Mouse (Mus musculus) liver, adult 2 months (tissue): ENCODE results near the gene Olfr814.
"Not testable (repeated sequence)": the region's sequence is repeated elsewhere in the genome, so short reads cannot be mapped to it uniquely, and the experiment has no call there.

ENCODE experiments used
- CTCF ChIP-seq: fragments of 200-500 bp; IDR thresholded peaks from 2 replicates; pipeline ENCODE4 v1.5.1; 2011; ENCODE audit warnings: low read depth, low read length, control low read depth
- POLR2A ChIP-seq: fragments of 200-500 bp; IDR thresholded peaks from 2 replicates; pipeline ENCODE4 v1.6.1; 2011; ENCODE audit warnings: low read length, control low read depth; ENCODE audit not compliant: insufficient read depth; ENCODE audit errors: extremely low read depth

DNA sequence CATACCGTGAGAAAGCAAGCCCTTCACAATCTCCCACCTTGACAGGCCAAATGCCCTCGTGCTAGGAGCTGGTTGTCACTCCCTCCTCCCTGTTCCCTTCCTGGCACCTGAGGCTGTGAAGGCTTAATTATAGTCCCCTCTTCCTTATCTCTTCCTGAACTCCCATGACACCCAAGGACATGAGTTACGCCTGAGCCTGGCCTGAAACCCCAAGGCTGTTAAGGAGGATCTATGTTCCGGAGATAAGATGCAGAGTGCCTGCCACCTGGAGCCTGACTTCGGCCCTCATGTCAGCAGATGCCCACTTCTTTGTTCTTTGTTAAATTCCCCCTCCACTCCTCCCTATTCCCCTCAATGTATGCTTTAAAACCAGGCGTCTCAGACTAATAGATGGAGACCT is 5.8 kb upstream of the Olfr814 start:
- TF ChIP-seq POLR2A, CTCF: not testable (repeated sequence)
